Mouse (Mus musculus): ENCODE results near the gene Cysrt1.
A peak's percentile ranks its signal among the peaks of the same experiment; 100 is the strongest.

The Cysrt1 gene

DNA sequence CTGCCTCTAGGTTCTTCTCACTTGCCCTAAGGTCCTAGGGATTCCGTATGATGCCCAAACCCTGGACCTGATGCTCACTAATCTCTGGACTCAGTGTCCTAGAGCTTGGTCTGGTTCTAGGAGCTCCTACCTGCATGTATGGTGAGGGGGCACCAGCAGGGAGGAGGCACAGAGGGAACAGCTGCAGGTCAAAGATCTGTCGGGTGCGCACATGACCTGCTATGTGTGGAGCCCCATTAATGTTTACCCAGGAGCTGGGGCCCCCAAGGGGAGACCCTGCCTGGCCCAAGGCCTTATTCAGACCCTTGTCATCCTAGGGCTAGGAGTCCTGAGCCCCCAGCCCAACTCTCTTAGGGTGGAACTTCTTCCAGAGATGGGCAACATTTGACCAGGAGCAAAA is 8.2 kb downstream of the Cysrt1 start, which contains the start of gene Slc34a3:
Slc34a3 (minus strand) TSS at position 315 of the 400 bp plus-strand sequence.
- no peak for DNase-seq

DNA sequence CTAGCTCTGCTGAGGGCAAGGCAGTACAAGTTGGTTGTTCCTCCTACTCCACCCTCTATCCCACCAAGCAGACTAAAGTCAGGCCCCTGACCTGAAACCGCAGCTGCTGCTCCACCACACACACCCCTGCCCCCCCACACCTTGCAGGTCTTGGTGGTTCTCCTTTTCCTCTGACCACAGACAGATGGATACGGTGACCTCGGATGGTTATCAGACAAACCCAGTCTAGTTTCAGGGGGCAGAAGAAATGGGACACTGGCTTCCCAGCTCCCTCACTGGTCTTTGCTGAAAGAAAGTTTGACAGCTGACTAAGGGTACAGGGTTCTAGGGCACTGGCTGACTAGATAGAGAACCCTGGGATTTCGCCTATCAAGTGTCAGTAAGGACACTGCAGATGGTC is 8.8 kb downstream of the Cysrt1 start:
- DNase-seq, result no peak

DNA sequence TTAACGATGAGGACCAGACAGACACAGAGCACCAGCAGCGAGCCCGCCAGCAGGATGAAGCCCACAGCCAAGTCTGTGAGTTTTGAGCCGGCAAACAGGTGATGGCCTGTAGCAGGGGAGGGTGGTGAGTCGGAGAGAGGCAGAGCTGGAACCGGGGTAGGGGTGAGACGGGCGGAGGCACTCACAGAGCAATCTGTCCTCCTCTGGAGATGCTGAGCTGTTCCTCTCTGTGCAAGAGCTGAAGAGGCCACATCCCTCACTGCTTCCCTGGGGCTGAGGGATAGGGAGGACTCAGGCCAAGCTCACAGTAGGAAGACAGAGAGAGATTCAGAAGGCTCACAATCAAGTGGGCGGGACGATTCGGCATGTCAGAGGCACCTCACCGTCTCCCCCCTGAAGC is 11.2 kb downstream of the Cysrt1 start:
- no peak for DNase-seq

DNA sequence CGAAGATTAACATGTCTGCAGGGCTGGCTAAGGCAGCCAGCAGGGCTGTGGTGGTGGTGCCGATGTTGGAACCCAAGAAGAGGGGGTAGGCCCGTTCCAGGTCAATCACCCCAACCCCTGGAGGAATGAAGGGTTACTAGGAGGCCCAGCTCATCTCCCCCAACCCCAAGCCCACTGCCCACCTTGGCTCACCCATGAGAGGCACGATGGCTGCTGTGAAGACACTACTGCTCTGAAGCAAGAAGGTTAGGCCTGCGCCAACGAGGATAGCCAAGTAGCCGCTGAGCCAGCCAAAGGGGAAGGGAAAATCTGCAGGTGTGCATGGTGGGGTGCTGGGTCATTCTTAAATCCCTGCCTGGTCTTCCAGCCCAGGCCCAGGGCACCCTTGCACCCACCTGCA is 11.7 kb downstream of the Cysrt1 start:
- no peak for DNase-seq

DNA sequence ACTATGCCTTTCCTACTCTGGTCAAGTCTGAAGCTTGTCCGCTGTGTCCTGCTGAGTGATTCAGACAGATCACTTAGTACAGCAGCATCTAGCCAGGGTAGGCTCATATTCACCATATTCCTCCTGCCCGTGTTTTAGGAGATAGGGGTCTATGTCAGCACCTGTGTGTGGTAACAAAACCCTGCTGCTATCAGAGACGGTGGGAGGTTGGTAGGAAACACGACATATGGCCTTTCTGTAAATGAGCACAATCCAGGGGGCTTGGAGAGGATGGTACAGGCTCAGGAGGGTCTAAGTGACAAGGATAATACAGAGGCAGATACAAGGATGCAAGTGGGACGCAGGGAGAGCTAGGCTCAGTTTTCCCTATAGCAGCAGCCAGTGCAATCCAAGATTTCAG is 12.7 kb downstream of the Cysrt1 start:
- no peak for DNase-seq

DNA sequence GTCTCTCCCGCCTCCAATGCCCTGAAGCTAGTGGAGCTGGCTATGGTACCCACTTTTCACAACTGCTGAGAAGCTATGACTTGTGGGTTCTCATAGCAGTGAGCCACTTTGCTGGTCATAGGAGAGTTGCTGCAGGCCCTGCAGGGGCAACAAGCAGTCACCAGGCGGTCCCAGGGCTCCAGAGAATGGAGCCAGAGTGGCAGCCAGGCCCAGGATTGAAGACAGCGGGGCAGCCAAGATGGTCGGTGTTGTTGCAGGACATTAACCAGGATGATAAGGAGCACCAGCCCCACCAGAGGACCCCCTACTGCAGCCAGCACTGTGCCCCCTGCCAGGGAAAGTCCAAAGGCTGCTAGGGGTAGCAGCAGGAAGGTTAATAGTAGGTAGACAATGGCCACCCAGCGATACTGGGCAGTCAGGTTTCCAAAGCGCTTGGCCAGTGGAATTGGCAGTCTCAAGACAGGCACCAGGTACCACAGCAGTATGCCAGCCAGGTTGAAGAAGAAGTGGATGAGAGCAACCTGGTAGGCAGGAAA is 13.2 kb downstream of the Cysrt1 start:
- DNase-seq, result no peak

DNA sequence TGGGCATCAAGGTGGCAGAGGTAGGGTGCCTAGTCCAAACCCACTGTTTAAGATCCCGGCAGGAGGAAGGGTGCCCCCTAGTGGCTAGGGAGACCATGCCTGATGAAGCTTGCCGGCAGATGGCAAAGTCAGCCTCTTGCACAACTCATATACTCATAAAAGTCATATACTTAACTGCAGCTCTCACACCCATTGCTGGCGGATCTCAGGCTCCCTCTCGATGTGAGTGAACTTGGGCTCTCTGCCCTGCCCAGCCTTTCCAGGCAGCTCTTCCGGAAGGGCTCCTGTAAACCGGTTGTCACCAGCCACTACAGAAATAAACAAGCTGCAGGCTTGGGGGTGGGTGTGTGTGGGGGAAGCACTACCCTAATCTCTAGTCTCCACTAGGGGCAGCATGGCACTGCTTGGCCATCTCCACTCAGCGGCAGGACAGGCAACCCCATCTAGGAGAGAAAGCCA is 13.8 kb downstream of the Cysrt1 start:
- DNase-seq, result peak; percentile 95

DNA sequence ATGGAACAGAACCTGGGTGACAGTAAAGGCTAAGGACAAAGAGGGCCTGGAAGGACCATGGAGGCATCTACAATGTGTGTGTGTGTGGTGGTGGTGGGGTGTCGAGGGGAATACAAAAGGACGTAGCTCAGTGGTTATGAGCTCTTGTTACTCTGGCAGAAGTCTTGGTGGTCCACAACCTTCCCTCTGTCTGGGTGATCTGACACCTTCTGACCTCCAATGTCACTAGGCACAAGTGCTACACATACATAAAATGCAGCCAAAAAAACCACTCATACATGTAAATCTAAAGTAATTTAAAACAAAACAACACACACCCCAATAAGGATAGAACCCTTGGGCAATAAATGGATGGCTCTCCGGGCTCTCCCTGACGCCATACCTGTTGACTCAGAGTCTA is 14.8 kb downstream of the Cysrt1 start:
- DNase-seq, result no peak

DNA sequence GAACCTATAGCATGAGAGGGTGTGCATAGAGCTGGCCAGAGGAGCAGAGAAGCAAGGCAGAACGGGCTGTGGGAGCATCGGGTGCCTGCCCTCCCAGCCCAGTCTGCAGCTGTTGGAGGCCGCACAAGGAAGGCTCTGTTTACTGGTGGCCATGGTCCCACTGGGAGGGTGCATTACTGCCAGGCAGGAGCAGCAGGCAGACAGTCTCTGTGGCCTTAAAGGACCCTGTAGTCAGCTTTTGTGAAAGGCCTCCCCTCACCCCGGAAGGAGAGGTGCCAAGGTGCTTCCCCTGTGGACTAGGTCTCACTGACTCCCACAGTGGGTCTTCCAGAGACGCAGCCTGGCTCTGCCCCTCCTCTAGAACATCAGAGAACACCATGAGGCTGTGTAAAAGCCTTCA is 15.4 kb downstream of the Cysrt1 start:
- no peak for DNase-seq

DNA sequence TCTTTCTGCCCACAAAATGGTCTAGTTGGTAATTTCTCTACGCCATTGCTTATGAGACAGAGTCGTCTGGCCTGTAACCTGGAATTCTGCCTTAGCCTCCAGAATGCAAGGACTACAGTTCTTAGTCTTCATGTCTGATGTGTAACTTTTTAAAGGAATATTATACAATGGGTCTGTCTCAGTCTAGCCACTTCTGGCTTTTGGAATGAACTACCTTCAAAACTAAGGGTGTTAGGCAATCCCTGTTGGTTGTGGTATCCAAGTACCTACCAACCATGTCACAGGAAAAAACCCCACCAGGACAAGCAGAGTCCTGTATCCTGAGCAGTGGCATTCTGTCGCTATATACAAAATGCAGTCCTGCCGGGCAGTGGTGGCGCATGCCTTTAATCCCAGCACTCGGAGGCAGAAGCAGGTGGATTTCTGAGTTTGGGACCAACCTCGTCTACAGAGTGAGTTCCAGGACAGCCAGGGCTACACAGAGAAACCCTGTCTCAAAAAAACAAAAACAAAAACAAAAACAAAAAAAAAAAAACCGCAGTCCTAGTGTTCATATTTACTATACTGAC is 16.4 kb downstream of the Cysrt1 start:
- DNase-seq, result no peak

DNA sequence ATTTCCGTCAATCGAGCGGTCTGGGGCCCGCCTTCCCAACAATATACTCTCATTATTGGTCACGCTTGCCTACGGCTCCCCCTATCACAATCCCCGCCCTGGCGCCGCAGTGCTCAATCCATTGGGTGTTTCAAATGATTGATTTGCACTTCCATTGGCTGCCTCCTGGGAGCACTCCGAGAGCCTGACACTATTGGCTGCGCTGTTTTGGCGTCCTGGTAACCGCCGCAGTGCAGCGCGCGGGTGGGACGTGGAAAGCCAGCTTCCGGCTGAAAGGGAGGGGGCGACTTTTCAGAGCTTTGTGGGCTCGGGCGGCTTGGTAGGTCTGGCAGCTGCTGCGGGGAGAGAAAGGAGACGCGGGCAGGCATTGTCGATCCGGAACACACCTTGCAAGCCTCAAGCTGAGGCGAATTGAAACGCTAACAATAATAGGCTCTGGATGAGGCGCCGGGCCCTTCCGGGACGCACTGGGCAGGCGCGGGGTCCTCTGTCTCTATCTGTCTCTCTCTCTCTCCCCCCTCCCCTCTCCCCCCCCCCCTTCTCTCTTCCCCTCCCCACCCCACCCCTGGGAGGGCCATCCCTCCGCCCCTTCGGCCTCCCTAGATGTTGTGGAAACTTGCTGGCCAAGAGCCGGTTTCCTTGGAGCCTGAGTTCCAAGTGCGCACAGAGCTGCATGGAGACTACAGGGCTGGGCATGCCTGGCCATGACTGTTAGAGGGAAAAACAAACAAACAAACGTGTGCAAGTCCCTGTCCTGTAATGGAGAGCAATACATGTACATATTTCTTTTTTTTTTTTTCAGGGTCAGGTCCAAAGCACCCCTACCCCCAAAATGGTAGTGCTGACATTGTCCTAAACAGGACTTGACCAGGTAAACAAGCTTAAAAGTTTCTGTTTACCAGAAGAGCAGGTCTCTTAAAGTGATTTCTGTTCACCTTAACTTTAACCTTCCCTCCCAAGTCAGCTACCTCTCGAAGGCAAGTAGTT is 17.2 kb downstream of the Cysrt1 start:
- peak; percentile 94 for DNase-seq

DNA sequence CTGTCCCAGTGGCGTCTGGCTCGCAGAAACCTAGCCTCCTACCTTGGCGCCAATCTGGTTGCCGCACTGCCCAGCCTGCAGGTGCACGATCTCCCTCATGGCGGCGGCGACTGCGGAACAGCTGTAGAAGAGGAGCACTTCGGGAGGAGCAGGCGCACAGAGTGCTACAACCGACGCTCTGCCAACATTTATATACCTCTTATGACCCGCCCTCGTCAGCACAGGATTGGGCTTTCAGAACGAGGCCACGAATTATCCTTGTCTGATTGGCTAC is 17.8 kb downstream of the Cysrt1 start, which contains the start of gene Tubb4b:
Tubb4b (minus strand) TSS at position 211 of the 274 bp plus-strand sequence.
- DNase-seq, result peak; percentile 91

DNA sequence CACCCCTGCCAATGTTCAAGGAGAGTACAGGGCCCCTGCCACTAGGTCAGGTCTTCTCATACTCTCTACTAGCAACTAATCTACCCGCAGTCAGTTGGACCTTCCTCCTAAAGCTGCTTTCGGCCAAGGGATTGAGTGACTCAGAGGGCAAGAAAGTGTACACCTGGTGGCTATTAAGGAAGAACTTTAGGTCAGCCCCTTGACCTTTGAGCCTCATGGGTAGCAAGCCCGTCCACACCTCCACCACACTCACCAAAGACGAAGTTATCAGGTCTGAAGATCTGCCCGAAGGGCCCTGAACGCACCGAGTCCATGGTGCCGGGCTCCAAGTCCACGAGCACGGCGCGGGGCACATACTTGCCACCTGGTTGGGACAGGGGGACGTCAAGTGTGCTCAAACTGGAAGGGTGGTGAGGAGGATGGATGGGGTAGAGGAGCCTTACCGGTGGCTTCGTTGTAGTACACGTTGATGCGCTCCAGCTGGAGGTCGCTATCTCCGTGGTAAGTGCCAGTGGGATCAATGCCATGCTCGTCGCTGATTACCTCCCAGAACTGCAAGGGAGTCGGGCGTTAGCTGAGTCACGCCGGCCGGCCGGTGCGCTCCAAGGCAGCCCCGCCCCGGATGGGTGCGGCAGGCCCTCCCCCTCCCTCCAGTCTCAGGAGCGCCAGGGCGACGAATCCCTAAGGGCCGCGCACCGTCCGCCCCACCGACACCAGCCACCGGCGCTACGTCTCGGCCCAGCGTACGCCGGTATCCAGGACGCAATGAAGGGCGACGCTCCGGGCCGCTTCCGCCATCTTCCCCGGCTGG is 18.4 kb downstream of the Cysrt1 start:
- DNase-seq, result peak; percentile 84

DNA sequence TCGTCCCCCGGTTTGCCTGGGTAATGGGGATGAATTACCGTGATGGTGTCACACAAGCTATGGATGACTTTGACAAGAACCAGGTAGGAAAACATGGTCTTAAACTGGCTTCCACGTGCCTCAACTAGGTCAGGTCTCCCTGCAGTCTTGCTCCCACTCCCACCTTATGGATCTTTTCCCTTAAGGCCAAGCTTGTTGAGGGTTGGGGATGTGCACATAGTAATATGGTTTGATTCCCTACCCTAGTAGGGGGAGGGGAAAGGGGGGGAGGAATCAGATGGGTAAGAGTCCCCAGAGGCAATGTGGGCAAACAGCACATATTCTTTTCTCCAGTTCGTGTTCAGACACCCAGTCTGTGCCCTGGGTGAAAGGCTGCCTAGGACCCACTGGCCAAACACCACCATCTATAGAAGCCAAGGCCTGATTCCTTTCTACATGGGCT is 20.9 kb downstream of the Cysrt1 start:
- no peak for DNase-seq

DNA sequence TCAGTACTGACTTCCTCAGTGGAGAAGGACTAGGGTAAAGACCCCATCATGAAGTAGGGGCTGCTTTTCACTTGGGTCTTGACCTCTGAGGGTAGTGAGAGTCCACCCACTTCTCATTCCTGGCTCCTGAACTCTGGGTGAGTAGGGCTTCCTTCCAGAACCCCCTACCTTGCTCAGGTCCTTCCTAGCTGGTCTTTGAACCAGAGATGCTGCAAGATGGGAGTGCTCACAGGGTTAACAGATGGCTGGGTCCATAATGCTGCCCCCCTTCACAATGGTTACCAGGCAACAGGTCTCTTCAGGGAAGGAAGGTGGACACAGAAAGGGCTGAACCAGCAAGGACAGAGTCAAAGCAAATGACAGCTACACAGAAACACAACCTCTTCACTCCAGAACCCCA is 23.8 kb downstream of the Cysrt1 start, which contains the start of gene Fam166a:
Fam166a (plus strand) TSS at position 301 of the 400 bp plus-strand sequence.
- DNase-seq, result no peak

DNA sequence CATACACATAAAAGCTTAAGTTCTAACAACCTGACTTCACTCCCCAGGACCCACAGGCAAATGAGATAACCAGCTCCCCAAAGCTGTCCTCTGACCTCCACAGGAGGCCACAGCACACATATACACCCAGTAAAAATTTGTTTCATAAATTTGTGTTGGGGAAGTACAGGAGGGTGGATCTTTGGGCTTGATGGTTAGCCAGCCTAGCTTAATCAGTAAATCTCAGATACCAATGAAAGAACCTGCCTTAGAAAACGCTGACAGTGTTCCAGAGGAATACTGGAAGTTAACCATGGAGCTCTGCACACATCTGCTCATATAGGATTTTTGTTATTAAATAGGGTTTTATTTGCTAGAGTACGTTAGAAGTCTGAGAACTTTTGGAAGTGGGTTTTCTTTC is 24.6 kb downstream of the Cysrt1 start:
- no peak for DNase-seq

DNA sequence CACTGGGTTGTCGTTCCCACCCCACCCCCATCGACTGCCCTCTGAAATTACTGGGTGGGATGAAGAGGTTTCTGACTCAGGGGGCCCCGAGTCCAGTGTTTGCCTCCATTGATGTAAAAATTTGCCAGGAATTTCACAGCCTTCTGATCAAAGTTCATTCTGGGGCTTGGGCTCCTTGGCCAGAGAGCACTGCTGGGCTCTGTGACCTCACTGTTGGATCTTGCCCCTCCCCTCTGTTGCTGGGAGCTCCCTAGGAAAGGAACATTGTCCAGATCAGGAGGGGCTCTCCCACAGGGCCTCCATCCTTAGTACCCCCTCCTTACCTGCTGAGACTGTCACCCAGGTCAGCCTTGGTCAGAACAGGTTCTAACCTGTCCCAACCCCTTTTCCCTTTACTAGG is 27.8 kb downstream of the Cysrt1 start, which contains the start of gene Stpg3:
Stpg3 (minus strand) TSS at position 194 of the 400 bp plus-strand sequence.
- no peak for DNase-seq

DNA sequence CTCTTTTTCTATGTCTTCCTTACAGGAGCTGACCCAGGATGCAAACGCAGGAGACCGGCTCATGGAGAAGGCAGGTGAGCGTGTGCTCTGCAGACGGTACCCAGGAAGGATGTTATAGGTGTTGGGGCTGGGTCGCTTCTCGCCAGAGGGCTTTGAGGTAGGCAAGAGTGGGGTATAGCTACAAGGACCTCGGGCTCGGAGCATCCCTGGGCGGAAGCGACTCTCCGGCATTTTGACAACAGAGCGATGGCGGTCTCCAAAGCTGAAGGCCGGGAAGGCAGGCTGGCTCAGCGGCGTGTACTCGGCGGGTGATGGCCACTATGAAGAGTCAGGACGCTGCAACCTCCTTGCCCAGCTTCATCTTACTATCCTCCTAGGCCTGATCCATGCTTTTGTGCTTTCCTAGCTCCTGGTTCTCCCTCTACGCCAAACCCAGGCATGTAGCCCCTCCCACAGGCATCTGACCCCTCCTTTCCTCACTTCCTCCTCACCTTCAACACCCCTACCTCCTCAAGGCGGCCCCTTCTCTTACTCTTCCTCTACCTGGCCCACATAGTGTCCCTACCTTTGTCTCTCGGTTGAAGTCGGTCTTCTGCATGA is 28.9 kb downstream of the Cysrt1 start:
- no peak for DNase-seq

DNA sequence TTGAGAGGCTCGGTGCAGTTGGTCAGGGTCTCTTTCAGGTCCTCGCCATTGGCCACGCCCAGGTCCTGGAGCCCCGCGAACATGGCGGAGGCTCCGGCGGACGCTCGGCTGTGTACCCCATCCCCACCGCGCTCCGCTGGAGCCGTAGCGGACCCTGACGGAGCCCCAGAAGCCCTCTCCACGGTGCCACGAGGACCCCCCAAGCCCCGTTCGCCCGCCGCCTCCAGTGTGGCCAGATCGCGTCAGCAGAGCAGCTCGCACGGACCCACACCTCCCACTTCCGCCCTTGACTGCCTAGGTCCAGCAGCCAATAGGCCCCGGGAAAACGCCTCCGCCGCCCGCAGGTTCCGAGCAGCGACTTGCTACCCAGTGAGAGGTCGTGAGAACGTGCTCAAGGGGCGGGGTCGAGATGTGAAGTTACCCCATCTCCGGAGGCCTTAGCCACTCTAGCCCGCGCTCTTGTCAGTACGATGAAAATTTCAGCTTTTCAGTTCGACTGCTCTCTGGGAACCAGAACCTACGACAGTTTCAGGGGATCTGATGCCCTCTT is 31.1 kb downstream of the Cysrt1 start, which contains the start of gene Nelfb:
Nelfb (minus strand) TSS at position 369 of the 550 bp plus-strand sequence.
- DNase-seq, result peak; percentile 91

DNA sequence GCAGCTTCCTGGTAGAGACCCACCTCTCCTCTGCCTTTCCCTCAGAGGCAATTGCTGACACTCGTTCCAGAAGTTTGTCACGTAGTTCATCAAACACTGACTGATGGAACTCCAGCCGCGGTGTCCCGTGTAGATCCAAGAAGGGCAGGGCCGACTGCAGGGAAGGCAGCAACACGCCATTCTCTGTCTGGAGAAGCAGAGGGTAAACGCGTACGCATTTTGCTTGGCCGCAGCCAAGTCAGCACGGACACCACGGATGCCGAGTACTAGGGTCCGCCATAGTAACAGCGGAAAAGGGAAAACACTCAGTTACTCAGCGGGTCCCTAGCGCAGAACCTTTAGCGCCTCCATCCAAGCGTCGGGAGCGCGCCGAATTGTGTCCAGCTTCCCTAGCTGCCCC is 31.6 kb downstream of the Cysrt1 start:
- DNase-seq, result no peak

DNA sequence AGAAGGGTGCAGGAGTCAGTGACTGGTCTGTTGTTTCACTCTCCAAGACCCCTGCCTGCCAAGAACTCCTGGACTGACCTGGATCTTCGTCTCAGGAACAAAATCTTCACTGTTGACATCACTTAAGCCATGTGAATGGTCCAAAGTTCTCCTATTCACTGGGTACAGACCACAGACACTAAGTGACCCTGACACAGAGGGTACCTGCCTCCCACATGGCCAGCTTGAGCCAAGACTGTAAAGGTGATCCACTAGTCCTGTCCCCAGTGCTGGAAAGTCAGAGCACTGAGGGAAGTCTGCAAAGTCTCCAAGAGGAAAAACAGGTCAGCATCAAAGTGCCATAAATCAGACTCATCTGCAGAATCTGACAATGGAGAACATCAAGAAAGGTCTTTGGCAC is 34.7 kb downstream of the Cysrt1 start:
- no peak for DNase-seq

DNA sequence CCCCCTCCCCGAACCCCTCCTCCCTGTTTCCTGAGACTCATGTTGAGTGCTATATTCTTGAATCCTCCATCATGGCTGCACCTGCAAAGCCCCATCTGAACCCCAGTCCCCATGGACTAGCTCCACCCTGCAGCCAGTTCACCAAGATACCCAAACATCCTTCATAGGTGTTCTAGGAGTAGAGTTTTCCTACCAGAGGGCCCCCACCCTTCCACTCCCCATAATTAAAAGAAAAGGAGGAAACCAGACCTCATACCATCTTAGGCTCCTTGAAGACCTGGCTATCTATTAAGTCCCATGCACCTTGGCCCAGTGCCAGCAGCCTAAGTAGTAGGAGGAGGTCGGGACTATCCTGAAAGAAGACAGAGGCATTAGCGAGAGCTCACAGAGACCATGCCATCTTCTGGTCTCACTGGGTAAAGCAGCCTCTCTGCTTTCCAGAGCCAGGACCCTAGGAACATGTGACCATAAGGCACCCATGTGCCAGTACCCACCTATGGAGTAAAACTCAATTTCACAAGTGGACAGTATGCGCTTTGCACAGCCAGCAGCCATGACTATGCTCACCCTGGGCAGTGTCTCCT is 38.5 kb downstream of the Cysrt1 start:
- no peak for DNase-seq
